Mouse (Mus musculus) urinary bladder, postnatal 10 days (tissue): ENCODE data around the gene Skil.

Source experiments
- DNase-seq: peaks from one replicate; pipeline ENCODE4 v3.0.0; 2022; ENCODE audit warnings: low spot score

Skil gene

DNA sequence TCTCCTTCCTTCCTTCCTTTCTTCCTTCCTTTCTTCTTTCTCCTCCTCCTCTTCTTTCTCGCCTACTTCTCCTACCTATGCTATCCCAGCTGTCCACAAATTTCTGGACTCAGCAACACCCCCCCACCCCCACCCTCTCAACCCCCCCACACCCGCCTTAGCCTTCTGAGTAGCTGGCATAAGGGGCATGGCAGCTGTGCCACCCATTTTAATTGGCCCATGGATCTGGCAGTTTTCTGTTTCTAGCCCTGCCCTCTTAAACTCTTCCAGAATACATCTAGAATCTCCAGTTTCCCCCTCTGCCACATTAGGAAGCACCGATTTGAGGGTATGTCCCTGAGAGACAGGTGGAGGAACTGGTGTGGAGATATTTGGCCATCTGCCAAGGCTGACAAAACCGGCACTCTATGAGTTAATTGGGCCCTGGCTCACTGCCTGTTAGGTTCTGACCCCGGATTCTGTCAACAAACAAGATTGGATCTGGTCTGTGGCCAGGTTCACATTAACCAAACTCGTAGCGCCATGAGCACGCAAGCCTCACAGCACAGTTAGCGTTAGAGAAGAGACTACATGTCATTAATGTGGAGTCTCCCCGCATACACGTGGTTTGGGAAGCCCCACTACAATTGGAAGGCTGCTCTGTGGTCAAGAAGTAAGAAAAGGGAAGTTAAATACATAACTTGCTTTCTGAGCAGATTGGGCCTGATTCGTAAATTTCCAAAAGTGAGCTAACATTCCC, 11.2 kb upstream of the Skil start:
- DNase-seq = no peak

DNA sequence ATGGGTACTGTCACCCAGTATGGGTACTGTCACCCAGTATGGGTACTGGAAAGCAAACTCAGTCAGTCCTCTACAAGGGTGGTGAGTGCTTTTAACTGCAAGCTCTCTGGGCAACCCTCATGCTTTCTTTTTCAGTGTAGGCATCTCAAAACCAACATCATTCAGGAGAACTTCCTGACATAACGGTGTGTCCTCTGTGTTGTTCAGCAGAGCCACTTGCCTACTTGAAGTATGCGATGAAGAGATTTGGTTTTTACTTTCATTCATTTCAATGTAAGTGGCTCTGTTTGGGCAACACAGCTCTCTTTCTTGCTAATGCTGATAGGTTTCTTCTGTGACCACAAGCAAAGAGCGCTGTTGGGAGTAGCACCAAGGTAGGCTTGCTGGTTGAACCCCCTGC, 9.9 kb upstream of the Skil start:
- no peak for DNase-seq

DNA sequence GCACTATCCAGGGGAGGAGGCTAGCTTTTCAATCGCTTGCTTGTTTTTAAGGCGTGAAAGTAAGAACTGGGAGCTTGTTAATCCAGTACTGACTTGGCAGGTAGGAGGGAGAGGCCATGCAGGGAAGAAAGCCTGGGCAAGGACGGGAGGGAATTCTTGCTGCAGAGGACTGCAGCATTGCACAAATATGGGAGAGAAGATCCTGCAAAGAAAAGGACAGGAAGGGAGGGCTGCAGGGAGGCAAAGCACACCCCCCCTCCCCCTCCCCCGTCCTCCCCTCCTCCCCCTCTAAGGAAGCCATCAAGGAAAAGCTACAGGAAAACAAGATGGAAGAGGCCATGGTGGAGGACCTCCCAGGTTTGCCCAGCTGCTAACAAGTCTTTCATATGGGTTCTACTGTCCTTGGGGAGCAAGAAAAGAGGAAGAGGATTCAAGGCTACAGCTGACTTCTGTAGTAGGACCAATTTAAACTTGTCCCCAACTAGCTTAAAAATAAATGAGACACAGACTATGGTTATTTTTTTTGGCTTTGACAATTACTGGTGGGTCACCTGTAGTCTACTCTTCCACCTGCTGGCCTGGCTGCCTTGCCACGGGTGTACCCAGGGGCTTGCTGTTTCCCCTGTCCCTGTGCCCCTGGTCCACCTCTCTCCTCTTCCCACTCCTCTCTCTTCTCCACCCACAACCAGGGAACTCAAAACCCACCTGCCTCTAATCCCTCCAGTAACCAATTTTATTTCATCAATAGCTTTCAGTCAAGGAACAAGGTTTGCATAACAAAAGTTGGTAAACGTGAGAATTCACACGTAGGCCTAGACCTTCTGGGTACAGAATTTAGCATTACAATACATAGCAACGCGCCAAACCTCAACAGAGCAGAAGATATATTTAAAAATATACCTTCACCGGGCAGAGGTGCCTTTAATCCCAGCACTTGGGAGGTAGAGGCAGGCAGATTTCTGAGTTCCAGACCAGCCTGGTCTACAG, 5.8 kb upstream of the Skil start:
- DNase-seq = no peak

- no peak for DNase-seq
Observed at GRCm38 (mm10) chr3:31089956-31090355, 4.9 kb upstream of the Skil start.

DNA sequence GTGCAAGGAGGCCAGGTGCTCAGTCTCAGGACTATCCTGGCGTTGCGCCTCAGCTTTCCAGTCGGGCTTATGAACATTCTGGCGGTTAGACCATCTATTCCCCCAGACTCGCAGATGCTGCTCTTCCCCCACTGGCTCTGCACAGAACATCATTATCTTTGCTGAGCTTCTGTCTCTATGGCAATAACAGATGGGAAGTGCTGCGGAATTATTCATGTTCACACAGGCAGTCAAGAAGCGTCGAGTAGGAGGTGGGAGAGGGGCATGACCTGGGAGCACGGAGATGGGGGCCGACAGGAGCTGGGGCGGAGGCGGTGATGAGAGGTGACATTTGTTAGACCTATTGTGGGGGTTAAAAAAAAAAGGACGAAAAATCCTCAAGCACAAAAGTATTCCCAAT, 1.7 kb upstream of the Skil start:
- no peak for DNase-seq

DNA sequence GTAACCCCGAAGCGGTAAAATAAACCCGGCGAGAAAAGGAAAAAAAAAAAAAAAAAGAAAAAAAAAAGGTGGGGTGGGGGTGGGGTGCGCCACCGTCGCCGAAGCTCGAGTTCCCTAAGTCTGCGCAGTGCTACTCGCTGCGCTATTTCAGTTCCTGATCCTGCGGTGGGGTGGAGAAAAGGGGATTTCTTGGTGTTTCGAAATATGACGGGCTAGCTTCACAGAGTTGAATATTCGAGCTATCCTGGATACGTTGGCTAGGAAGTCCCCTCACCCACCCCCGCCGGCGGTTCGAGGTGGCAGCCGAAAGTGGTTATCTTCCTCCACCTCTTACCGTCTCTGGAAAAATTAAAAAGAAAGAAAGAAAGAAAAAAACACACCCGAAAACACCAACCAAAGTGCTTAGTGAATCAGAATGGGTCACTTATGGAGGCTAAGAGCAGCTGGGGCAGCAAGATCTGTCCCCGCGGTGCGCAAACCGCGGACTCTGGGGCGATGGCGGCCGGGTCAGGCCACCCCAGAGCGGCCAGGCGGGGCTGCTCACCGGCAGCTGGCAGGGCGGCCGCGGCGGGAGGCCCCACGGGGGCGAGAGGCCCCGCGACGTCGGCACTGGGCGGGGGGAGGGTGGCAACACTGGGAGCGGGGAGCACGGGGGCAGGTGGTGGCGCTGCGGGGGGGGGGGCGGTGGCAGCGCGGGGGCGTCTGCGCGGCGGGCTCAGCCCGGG, 1.1 kb upstream of the Skil start:
- DNase-seq = no peak

GRCm38 (mm10) chr3:31095179-31095490, 277 bp downstream of the Skil start:
- DNase-seq = no peak

DNA sequence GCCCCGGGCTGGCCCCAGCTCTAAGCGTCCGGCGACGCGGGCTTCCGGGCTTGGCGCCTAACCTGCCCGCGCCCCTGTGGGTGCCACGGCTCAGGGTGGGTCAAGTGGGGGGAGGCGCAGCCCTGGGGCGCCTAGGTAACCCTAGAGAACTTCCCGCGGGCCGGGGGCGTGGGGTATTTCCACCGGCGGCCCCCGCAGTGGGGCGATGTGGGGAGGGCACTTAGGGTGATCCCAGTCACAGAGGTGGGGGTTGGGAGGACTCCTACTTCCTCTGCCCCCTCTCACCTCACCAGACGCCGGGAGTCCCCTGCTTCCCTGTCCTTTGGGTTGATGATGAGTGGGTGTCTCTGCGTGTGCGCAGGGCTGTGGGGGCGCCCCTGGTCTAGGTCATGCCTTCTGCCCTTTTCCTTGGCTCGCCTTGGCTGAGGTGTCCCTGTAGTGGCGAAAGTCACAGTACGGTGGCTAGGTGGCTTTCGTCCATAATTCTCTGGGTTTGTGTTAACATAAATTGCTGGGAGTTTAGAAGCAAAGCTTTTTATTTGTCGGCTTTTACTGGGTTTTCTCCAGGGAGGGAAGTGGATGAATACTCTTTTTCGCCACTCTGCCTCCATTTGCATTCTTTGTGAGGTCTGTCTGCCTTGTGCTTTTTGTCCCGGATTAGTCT, 765 bp downstream of the Skil start:
- DNase-seq = no peak

GRCm38 (mm10) chr3:31096155-31097101, 1.6 kb downstream of the Skil start:
- DNase-seq = no peak

DNA sequence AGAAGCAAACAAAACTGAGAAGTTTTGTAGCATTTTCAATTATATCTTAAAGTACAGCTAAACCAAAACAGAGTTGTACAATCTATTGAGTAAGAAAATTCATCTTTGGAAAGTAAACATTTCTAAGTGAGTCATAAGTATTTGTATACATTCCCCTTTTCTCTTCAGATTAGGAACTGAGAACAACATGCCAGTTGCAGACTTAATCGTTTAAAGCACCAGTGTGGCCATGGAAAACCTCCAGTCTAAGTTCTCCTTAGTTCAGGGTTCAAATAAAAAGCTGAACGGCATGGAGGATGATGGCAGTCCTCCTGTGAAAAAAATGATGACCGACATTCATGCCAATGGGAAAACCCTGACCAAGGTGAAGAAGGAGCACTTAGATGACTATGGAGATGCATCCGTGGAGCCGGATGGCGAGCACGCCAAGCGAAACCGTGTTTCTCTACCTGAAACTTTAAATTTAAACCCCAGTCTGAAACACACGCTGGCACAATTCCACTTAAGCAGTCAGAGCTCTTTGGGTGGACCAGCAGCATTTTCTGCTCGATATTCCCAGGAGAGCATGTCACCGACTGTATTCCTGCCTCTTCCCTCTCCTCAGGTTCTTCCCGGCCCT, 2.4 kb downstream of the Skil start:
- no peak for DNase-seq

GRCm38 (mm10) chr3:31097976-31098375, 3.1 kb downstream of the Skil start:
- no peak for DNase-seq

DNA sequence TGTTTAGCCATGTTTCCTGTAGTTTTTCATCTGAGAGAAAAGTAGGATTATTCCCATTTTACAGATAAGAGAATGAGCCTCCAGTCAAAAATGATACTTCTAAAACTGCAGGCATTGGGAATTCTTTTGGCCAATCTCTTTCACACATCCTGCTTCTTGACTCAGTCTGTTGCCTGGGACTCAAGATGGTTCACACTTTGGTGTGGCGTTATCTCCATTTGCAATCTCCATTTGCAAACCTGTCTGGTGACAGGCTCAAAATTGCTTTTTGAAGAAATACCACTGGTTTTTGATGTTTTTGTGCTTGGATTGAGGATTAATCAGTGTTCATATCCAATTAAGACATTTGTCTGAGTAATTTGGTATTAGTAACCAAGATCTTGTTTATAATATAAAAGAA, 3.7 kb downstream of the Skil start:
- no peak for DNase-seq

DNA sequence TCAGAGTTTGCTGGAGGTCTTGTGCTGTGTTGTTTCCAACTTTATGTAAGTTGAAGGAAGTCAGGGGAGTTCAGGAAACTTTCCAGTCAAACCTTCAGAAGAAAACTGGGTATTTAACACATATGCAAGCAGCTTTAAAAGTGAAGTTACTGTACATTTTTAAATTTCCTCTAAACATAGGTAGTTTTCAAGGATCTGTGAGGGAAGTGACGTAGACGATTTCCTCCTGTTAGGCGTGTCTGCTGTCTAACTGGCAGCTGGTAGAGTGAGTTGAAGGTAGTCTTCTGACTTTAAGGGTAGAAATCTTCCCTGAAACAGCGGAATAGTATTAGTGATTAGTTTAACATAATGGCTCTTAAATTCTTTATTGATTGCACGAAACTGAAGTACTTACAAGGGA, 5.2 kb downstream of the Skil start:
- no peak for DNase-seq

GRCm38 (mm10) chr3:31100802-31101201, 5.9 kb downstream of the Skil start:
- no peak for DNase-seq

DNA sequence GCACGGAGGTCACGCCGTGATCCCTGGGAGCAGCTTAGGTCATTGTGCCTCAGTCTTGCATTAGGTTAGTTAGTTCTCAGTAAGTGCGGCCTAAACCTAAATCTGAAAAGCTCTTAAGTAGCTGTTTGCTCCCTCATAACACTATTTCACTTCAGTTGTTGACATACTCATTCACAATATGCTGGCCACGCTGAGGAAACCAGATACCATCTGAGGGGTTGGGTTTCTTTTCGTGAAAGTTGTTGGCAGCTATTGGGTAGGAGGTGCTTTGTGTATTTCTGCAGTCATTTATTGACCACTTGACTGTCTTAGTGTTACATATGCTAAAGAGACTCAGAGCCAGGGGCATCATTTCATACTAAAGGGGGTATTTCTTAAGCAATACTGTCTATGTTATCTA, 10.1 kb downstream of the Skil start:
- no peak for DNase-seq

GRCm38 (mm10) chr3:31106597-31106996, 11.7 kb downstream of the Skil start:
- no peak for DNase-seq

DNA sequence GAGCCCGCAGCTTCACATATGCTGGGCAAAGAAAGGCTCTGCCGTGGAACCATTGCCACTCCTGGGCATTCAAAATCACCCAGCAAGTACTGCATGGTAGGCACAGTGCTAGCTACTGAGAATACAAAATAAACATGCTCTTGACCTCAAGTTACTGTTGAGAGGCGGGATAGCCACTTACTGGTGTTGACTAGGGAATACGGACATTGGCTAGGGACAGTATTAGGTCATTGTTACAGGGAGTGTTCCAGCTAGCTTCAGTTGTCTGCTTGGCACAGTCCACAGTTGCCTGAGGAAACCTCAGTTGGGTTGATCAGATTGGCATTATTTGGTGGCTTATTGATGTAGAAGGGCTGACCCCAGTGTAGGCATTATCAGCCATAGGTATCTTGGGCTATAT, 12.8 kb downstream of the Skil start:
- no peak for DNase-seq

DNA sequence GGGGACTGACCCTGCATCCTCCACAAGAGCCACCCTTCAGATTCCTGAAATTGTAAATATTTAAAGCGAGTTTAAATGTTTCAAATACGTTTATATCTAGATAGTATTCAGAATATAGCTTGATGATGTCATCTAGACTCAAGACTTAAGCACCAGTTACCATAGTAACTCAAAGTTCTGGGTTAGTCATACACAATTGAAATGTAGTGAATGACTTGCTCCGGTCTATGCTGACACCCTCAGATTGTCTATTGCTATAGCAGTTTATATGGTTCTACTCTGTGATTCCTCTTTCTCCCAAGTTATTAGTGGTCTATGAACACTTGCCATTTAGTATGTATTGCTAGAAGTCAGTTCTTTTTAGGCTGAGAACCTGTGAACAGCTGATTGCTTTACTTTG, 14.2 kb downstream of the Skil start:
- DNase-seq = no peak

GRCm38 (mm10) chr3:31123098-31123497, 28.2 kb downstream of the Skil start:
- DNase-seq = no peak

GRCm38 (mm10) chr3:31126303-31126702, 31.4 kb downstream of the Skil start:
- no peak for DNase-seq

- DNase-seq = no peak
Observed at GRCm38 (mm10) chr3:31126848-31127247, 32.0 kb downstream of the Skil start.
